In genomic region chr10:89437472-89437871, GRCm38 (mm10) we compare ENCODE assay signal across 12 mouse cellular contexts. TPM values are rescaled to one million over a fixed set of nuclear protein-coding genes. Genes with fewer than 3 reads are reported as not detected.
DNase-seq lines count a peak whose midpoint lies in the region; ATAC-seq and TF ChIP-seq lines count a peak whose summit lies in the region.
"Had no signal": no experiment of that assay in that cellular context is flagged by ENCODE, and none has a peak within 500 bp of the region (broad histone marks: within the 10 kb centered on the region; RNA-seq: fewer than 3 reads in every experiment).

No protein-coding gene starts in this region.

- H3K4me3 ChIP-seq in gastrocnemius, adult 2 months, result 0 out of 2 replicates have a peak overlapping the region, but pooled peaks have one; percentile 15
- no peak overlapping the region for H3K4me3 ChIP-seq in heart, postnatal 0 days (ENCODE audit: low read depth, low read length)
- H3K4me3 ChIP-seq in forebrain, embryonic 16.5 days (replicated peaks; ENCODE audit: low read length), result no peak overlapping the region
- H3K4me3 ChIP-seq: embryonic facial prominence, embryonic 15.5 days; erythroblast, embryonic 14.5 days; hindbrain, embryonic 12.5 days; intestine, embryonic 15.5 days had no signal

- intact Hi-C loops in gastrocnemius, adult 2 months (cut with DNase I), result no loop called here
- intact Hi-C loops in heart, postnatal 14 days (cut with DNase I), result no loop called here

- H3K27ac ChIP-seq in gastrocnemius, adult 2 months, result peak overlapping the region; percentile 20; the same call in 1 of the 2 replicates
- no peak overlapping the region for H3K27ac ChIP-seq in heart, postnatal 0 days (ENCODE audit: low read depth)
- no peak overlapping the region for H3K27ac ChIP-seq in forebrain, embryonic 16.5 days (ENCODE audit: low read length)
- H3K27ac ChIP-seq: embryonic facial prominence, embryonic 15.5 days; hindbrain, embryonic 12.5 days; intestine, embryonic 15.5 days had no signal

- peaks cover 10% of the 10 kb centered on the region; the same call in 1 of the 2 replicates for H3K4me1 ChIP-seq in heart, postnatal 0 days (ENCODE audit: control insufficient read depth, insufficient read depth)
- H3K4me1 ChIP-seq in forebrain, embryonic 16.5 days (replicated peaks; ENCODE audit: control insufficient read depth, insufficient read depth, low read length), result peaks cover 23% of the 10 kb centered on the region
- H3K4me1 ChIP-seq: embryonic facial prominence, embryonic 15.5 days; intestine, embryonic 15.5 days had no signal

- 76% methylated on average over 9 of the region's 9 CpGs for WGBS in heart, postnatal 0 days
- 17% methylated on average over 9 of the region's 9 CpGs for WGBS in forebrain, embryonic 16.5 days

- ATAC-seq in heart, postnatal 0 days (ENCODE audit: insufficient read depth, low read depth), result no peak
- ATAC-seq in forebrain, embryonic 16.5 days, result no peak
- ATAC-seq: intestine, embryonic 15.5 days had no signal

- peak overlapping the region; percentile 29 for H3K4me2 ChIP-seq in heart, postnatal 0 days (ENCODE audit: low read depth, low read length)
- H3K4me2 ChIP-seq in forebrain, embryonic 16.5 days (ENCODE audit: low read length), result 0 out of 2 replicates have a peak overlapping the region, but pooled peaks have one; percentile 1
- H3K4me2 ChIP-seq: embryonic facial prominence, embryonic 15.5 days; hindbrain, embryonic 12.5 days; intestine, embryonic 15.5 days had no signal

- H3K9me3 ChIP-seq in heart, postnatal 0 days (replicated peaks; ENCODE audit: control insufficient read depth, low read length), result no peaks in the 10 kb centered on the region
- H3K9me3 ChIP-seq in forebrain, embryonic 16.5 days (ENCODE audit: control insufficient read depth, low read length), result no peaks in the 10 kb centered on the region
- H3K9me3 ChIP-seq: embryonic facial prominence, embryonic 15.5 days; hindbrain, embryonic 12.5 days; intestine, embryonic 15.5 days had no signal

- TF ChIP-seq CTCF in gastrocnemius, adult 2 months (IDR thresholded peaks at IDR 0.05), result no peak
- TF ChIP-seq CTCF in heart, postnatal 0 days (IDR thresholded peaks at IDR 0.05; ENCODE audit: low read depth), result no peak

- no peak for DNase-seq in gastrocnemius, adult 2 months
- no peak for DNase-seq in gastrocnemius, adult 18-20 months (ENCODE audit: low spot score)
- no peak for DNase-seq in heart, postnatal 0 days (ENCODE audit: low spot score)
- DNase-seq in heart, postnatal 14 days, result no peak
- DNase-seq in ovary, postnatal 36 days (ENCODE audit: low spot score), result no peak
- DNase-seq: embryo, embryonic 11 days; kidney, adult 18-20 months had no signal

- peaks cover 15% of the 10 kb centered on the region; the same call in 1 of the 2 replicates for H3K36me3 ChIP-seq in heart, postnatal 0 days (replicated peaks; ENCODE audit: control insufficient read depth, insufficient read depth, low read length)
- H3K36me3 ChIP-seq in forebrain, embryonic 16.5 days (ENCODE audit: control insufficient read depth, insufficient read depth), result no peaks in the 10 kb centered on the region
- H3K36me3 ChIP-seq: hindbrain, embryonic 12.5 days had no signal

- TF ChIP-seq EP300 in heart, postnatal 0 days (IDR thresholded peaks at IDR 0.05; ENCODE audit: low read depth), result no peak

- H3K9ac ChIP-seq in heart, postnatal 0 days (replicated peaks; ENCODE audit: low read depth, low read length), result no peak overlapping the region
- H3K9ac ChIP-seq in forebrain, embryonic 16.5 days (replicated peaks; ENCODE audit: low read depth, low read length), result no peak overlapping the region
- H3K9ac ChIP-seq: embryonic facial prominence, embryonic 15.5 days; hindbrain, embryonic 12.5 days; intestine, embryonic 15.5 days had no signal

- no peaks in the 10 kb centered on the region for H3K27me3 ChIP-seq in heart, postnatal 0 days (ENCODE audit: control insufficient read depth, insufficient read depth, low read length)
- H3K27me3 ChIP-seq in forebrain, embryonic 16.5 days (replicated peaks; ENCODE audit: control insufficient read depth, insufficient read depth, low read length), result no peaks in the 10 kb centered on the region
- H3K27me3 ChIP-seq: embryonic facial prominence, embryonic 15.5 days; intestine, embryonic 15.5 days had no signal

RNA-seq across cellular contexts. Expression of gene Gas2l3, which starts 6.3 kb away (rescaled TPM):
- under 1 TPM; 0.89 to 0.95 TPM for total RNA-seq in gastrocnemius, adult 2 months (2021)
- 1 to 10 TPM in 1 of 2 experiments, under 1 TPM in 1; 0.88 to 2.0 TPM for total RNA-seq in gastrocnemius, adult 18-20 months (2021)
- total RNA-seq in heart, postnatal 0 days (2014; rRNA removed; ENCODE audit: low replicate concordance), result 19.7 and 29.3 TPM in 2 replicates
- 7.8 and 8.0 TPM in 2 replicates for polyA plus RNA-seq in heart, postnatal 0 days (2015; fragmentation: Nextera tagmentation; extraction: Ambion mirVana)
- 1 to 10 TPM; 3.5 to 5.5 TPM for total RNA-seq in heart, postnatal 14 days (2021)
- polyA plus RNA-seq in forebrain, embryonic 16.5 days (2015; fragmentation: Nextera tagmentation; extraction: Ambion mirVana), result 10.2 and 12.0 TPM in 2 replicates
